Mouse (Mus musculus) cortical plate, adult 2 months (tissue): ENCODE results near the gene Scrn2.

Experiments
- CTCF ChIP-seq: fragments of 200-500 bp; IDR thresholded peaks from 2 replicates; pipeline ENCODE4 v1.5.1; 2011; ENCODE audit warnings: mild to moderate bottlenecking, control low read depth, low read length; ENCODE audit not compliant: insufficient read depth; ENCODE audit errors: extremely low read depth
- POLR2A ChIP-seq: fragments of 200-500 bp; IDR thresholded peaks from 2 replicates; pipeline ENCODE4 v1.6.1; 2011; ENCODE audit warnings: mild to moderate bottlenecking, low read length, control low read depth; ENCODE audit not compliant: insufficient read depth; ENCODE audit errors: extremely low read depth

DNA sequence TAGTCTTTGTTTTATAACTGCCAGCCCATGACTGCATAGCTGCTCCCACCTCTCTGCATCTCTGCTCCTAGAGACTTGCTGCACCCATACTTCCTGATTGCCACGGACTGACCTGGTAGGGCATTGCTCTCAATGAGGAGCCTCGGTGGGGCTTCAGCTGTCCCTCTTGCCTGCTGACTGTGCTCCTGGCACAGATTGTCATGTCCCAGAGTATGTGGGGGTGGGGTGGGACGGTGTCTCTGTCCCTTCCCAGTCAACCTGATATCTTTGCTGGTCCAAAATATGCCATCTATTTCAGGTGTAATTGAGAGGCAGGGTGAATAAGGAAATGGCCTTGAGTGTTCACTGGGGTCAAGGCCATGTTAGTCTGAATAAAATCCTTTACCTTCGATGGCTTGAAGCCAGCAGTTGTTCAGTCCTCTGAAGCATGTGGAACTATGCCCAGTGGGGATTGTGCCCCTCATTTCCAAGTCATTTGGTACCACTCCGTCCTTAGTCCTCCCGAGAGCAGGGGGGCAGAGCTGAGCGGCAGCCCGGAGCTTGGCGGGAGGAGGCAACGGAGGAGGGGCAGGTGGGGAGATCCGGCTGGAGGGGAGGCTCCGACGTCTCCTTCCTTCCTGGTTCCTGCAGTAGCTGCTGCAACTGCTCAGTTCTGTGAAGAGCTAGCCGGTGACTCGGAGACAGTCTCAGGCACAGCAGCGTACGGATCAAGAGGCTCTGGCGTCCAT, 20.6 kb downstream of the Scrn2 start, which contains the start of gene Osbpl7:
- peak; percentile 84 for TF ChIP-seq POLR2A
- peak; percentile 40; the same call in 1 of the 2 replicates for TF ChIP-seq CTCF
